In genomic region chr8:92540636-92541035, GRCm38 (mm10) we compare ENCODE assay signal across 18 mouse cellular contexts.
DNase-seq lines count a peak whose midpoint lies in the region; ATAC-seq and TF ChIP-seq lines count a peak whose summit lies in the region.
"Had no signal": no experiment of that assay in that cellular context is flagged by ENCODE, and none has a peak within 500 bp of the region (broad histone marks: within the 10 kb centered on the region; RNA-seq: fewer than 3 reads in every experiment).

No protein-coding gene starts in this region.

- no peaks in the 10 kb centered on the region for H3K9me3 ChIP-seq in liver, postnatal 0 days (ENCODE audit: low read length)
- H3K9me3 ChIP-seq in limb, embryonic 10.5 days (replicated peaks) = no peaks in the 10 kb centered on the region
- H3K9me3 ChIP-seq: embryonic facial prominence, embryonic 13.5 days; forebrain, embryonic 12.5 days; heart, embryonic 12.5 days had no signal

- no peaks in the 10 kb centered on the region for H3K27me3 ChIP-seq in liver, postnatal 0 days (ENCODE audit: insufficient read depth, low read length)
- no peaks in the 10 kb centered on the region for H3K27me3 ChIP-seq in spleen, adult 2 months (ENCODE audit: control insufficient read depth, insufficient read depth, low read length)
- H3K27me3 ChIP-seq in limb, embryonic 10.5 days (ENCODE audit: low read depth, poor library complexity, severe bottlenecking) = 0 out of 2 replicates have a peak, but pooled peaks cover 6% of the 10 kb centered on the region
- H3K27me3 ChIP-seq: heart, embryonic 12.5 days had no signal

- H3K9ac ChIP-seq in liver, postnatal 0 days (replicated peaks) = no peak overlapping the region
- H3K9ac ChIP-seq: embryonic facial prominence, embryonic 13.5 days; forebrain, embryonic 12.5 days; heart, embryonic 12.5 days had no signal

- no peak overlapping the region for H3K4me3 ChIP-seq in liver, postnatal 0 days (ENCODE audit: low read depth, low read length)
- H3K4me3 ChIP-seq in spleen, adult 2 months (ENCODE audit: extremely low read depth, insufficient read depth, insufficient read length) = no peak overlapping the region
- H3K4me3 ChIP-seq in limb, embryonic 10.5 days = no peak overlapping the region
- H3K4me3 ChIP-seq: embryonic facial prominence, embryonic 13.5 days; forebrain, embryonic 12.5 days; heart, embryonic 12.5 days had no signal

- TF ChIP-seq EP300 in liver, postnatal 0 days (IDR thresholded peaks at IDR 0.05; ENCODE audit: low read depth) = no peak

- ATAC-seq in liver, postnatal 0 days = 0 out of 2 replicates have a peak, but pooled peaks have one; percentile 31
- ATAC-seq: forebrain, embryonic 16.5 days had no signal

- DNase-seq in liver, postnatal 0 days = peak; percentile 17
- no peak for DNase-seq in liver
- DNase-seq in spleen, adult 2 months (ENCODE audit: low read depth in 1 of 2, low spot score in 2 of 2) = peak in 1 of 2 experiments; percentile 8
- DNase-seq in spleen, adult 18-20 months = no peak
- peak; percentile 27 to 56 for DNase-seq in thymus, postnatal 10 days (ENCODE audit: low spot score in 2 of 2)
- DNase-seq in thymus, postnatal 4 days = peak; percentile 42
- no peak for DNase-seq in limb, embryonic 10.5 days (ENCODE audit: low spot score)
- DNase-seq in adrenal gland, postnatal 10 days = no peak
- DNase-seq: adrenal gland, postnatal 14 days; cerebellum, adult 11-12 months; cerebellum, adult 9-10 months; cerebellum, postnatal 25 days; gastrocnemius, postnatal 14 days; heart, postnatal 36 days had no signal

- WGBS in liver, postnatal 0 days (ENCODE audit: insufficient replicate concordance) = 38% methylated on average over 2 of the region's 2 CpGs
- WGBS in spleen, adult 2 months = 31% methylated on average over 2 of the region's 2 CpGs
- WGBS in limb, embryonic 10.5 days = 50% methylated on average over 2 of the region's 2 CpGs

- no peaks in the 10 kb centered on the region for H3K36me3 ChIP-seq in liver, postnatal 0 days (replicated peaks; ENCODE audit: insufficient read depth, low read length)
- no peaks in the 10 kb centered on the region for H3K36me3 ChIP-seq in spleen, adult 2 months (ENCODE audit: control insufficient read depth, insufficient read depth, low read length)
- no peaks in the 10 kb centered on the region for H3K36me3 ChIP-seq in limb, embryonic 10.5 days
- H3K36me3 ChIP-seq: embryonic facial prominence, embryonic 13.5 days; forebrain, embryonic 12.5 days; heart, embryonic 12.5 days had no signal

- TF ChIP-seq CTCF in liver, postnatal 0 days (IDR thresholded peaks at IDR 0.05; ENCODE audit: low read depth) = no peak
- TF ChIP-seq CTCF in spleen, adult 2 months (IDR thresholded peaks at IDR 0.05; ENCODE audit: extremely low read depth, insufficient read depth, insufficient read length, insufficient replicate concordance) = no peak

- no peak for TF ChIP-seq POLR2A in spleen, adult 2 months (IDR thresholded peaks at IDR 0.05; ENCODE audit: low read depth, low read length)

- no peak overlapping the region for H3K27ac ChIP-seq in liver, postnatal 0 days (ENCODE audit: low read depth)
- peak overlapping the region; percentile 29; the same call in 1 of the 2 replicates for H3K27ac ChIP-seq in spleen, adult 2 months (ENCODE audit: insufficient read depth, low read length)
- H3K27ac ChIP-seq in limb, embryonic 10.5 days = no peak overlapping the region
- H3K27ac ChIP-seq: embryonic facial prominence, embryonic 13.5 days; forebrain, embryonic 12.5 days had no signal

- H3K4me2 ChIP-seq in liver, postnatal 0 days (ENCODE audit: low read depth, low read length) = no peak overlapping the region
- H3K4me2 ChIP-seq: embryonic facial prominence, embryonic 13.5 days; forebrain, embryonic 12.5 days; heart, embryonic 12.5 days had no signal

- no peaks in the 10 kb centered on the region for H3K4me1 ChIP-seq in liver, postnatal 0 days (ENCODE audit: insufficient read depth)
- peaks cover 5% of the 10 kb centered on the region; the same call in 1 of the 2 replicates for H3K4me1 ChIP-seq in spleen, adult 2 months (ENCODE audit: control insufficient read depth, insufficient read depth, insufficient read length)
- peaks cover 7% of the 10 kb centered on the region; the same call in 1 of the 2 replicates for H3K4me1 ChIP-seq in limb, embryonic 10.5 days
- H3K4me1 ChIP-seq: heart, embryonic 12.5 days had no signal

Comparison
In these comparisons a context has a peak if more than half of its experiments do, and no peak if none do; other contexts are left out.
1. DNase-seq: peak in liver, postnatal 0 days (single experiment), thymus, postnatal 10 days (2 of 2) and thymus, postnatal 4 days (single experiment); none in liver (single experiment), spleen, adult 18-20 months (0 of 2), limb, embryonic 10.5 days (single experiment) and adrenal gland, postnatal 10 days (single experiment).